Mouse (Mus musculus): ENCODE data around the gene Dis3l2. TPM values are rescaled to one million over a fixed set of nuclear protein-coding genes. Genes with fewer than 3 reads are reported as not detected.

Gene Dis3l2
- polyA plus RNA-seq, 1 experiment, result 22.6 TPM

DNA sequence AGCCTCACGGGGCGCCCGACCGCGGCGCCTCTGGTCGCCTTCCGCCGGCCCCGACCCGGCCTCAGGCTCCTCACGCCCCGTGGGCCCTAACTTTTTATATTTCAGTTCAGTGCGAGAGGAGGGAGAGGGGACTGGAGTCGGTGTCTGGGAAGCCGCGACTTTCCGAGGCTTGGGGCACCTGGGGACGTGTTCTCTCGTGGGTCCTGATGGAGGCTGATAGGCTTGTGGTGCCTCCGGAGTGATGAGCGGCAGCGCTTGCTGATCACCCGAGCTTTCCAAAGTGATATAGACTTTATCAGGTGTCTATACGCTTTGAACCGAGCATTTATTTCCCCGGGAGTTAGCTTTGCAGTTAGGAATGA lies 338 bp downstream of the Dis3l2 start:
- peaks cover 5% of the 10 kb centered on the region; the same call in 1 of the 2 replicates for H3K4me1 ChIP-seq (ENCODE audit: control insufficient read depth, insufficient read depth, low read length)
- under 1% methylated on average over 27 of the region's 27 CpGs for WGBS
- TF ChIP-seq POLR2A (IDR thresholded peaks at IDR 0.05; ENCODE audit: borderline replicate concordance, insufficient read depth, low read length), result no peak
- no peak for TF ChIP-seq CTCF (IDR thresholded peaks at IDR 0.05; ENCODE audit: borderline replicate concordance, insufficient read depth, low read depth, low read length)
- H3K27ac ChIP-seq (ENCODE audit: insufficient read depth, low read length), result peak overlapping the region; percentile 85
- DNase-seq, result no peak
- H3K4me3 ChIP-seq (replicated peaks; ENCODE audit: insufficient read depth, low read depth, low read length), result peak overlapping the region; percentile 96
- no peaks in the 10 kb centered on the region for H3K27me3 ChIP-seq (ENCODE audit: control insufficient read depth, insufficient read depth, low read length)

DNA sequence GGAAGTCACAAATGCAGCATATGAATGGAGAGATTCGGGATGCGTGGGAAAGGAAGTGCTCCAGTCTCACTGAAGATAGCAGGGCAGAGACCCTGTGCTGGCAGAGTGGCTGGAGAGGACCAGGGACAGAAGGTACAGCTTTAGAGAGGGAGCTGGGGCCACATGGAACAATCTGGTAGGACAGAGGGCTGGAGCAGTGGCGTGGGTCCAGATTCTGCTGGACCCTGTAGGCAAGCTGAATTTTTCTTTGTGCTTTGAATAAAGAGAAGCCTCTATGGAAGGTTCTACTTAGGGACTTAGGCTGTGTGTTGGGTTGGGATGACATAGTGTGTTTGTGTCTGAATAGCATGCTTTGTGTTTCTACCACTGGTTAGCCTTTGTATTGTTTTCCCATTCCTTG lies 1.9 kb downstream of the Dis3l2 start:
- Histone ChIP-seq H3K27me3 (ENCODE audit: control insufficient read depth, insufficient read depth, low read length) (no peaks in the 10 kb centered on the region), H3K4me1 (ENCODE audit: control insufficient read depth, insufficient read depth, low read length) (peaks cover 5% of the 10 kb centered on the region; the same call in 1 of the 2 replicates), H3K27ac (ENCODE audit: insufficient read depth, low read length) (no peak overlapping the region; the same call in 1 of the 2 replicates), H3K4me3 (replicated peaks; ENCODE audit: insufficient read depth, low read depth, low read length) (no peak overlapping the region)
- peak; percentile 15 to 17 for DNase-seq
- WGBS, result 59% methylated on average over 3 of the region's 3 CpGs
- TF ChIP-seq POLR2A (IDR thresholded peaks at IDR 0.05; ENCODE audit: borderline replicate concordance, insufficient read depth, low read length) (no peak), CTCF (IDR thresholded peaks at IDR 0.05; ENCODE audit: borderline replicate concordance, insufficient read depth, low read depth, low read length) (no peak)

DNA sequence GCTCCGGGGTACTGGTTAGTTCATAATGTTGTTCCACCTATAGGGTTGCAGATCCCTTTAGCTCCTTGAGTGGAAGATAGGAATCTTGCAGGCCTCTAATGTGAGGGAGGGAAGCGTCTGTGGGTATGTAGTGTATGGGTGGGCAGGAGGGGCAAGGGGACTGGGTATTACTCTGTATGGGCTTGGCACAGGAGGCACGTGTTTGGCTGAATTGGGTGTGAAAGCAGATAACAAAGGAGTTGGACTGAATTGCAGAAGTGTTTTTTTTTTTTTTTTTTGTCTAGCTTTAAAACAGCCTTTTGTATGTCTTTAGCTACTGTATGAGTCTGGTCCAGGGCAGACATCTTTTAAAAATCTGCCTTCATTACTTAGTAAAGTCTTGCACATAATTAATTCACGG lies 5.9 kb downstream of the Dis3l2 start:
- WGBS, result 84% methylated on average over 4 of the region's 4 CpGs
- no peak for DNase-seq
- no peak overlapping the region for H3K27ac ChIP-seq (ENCODE audit: insufficient read depth, low read length)

DNA sequence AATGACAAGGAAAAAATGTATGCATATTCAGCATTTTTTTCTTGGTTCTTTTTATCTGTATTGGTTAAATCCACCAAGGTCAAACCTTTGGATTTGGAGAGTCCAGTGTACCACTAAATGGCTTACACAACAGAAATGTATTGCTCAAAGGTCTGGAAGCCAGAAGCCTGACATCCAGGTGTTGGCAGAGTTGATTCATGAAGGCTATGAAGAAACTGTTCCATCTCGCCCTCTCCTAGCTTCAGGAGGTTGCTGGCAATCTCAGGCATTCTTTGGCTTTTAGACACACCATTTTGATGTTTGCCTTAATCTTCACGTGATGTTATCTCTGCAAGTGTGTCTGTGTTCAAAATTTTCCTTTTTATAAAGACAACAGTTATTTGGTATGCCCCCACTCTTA lies 8.4 kb downstream of the Dis3l2 start:
- no peak overlapping the region for H3K4me3 ChIP-seq (replicated peaks; ENCODE audit: insufficient read depth, low read depth, low read length)
- no peaks in the 10 kb centered on the region for H3K4me1 ChIP-seq (ENCODE audit: control insufficient read depth, insufficient read depth, low read length)
- TF ChIP-seq CTCF (IDR thresholded peaks at IDR 0.05; ENCODE audit: borderline replicate concordance, insufficient read depth, low read depth, low read length), result no peak
- TF ChIP-seq POLR2A (IDR thresholded peaks at IDR 0.05; ENCODE audit: borderline replicate concordance, insufficient read depth, low read length), result no peak
- H3K27ac ChIP-seq (ENCODE audit: insufficient read depth, low read length), result no peak overlapping the region
- 93% methylated on average over 2 of the region's 2 CpGs for WGBS
- DNase-seq, result no peak
- no peaks in the 10 kb centered on the region for H3K27me3 ChIP-seq (ENCODE audit: control insufficient read depth, insufficient read depth, low read length)

More for the DNA sequence above, 5.9 kb downstream of the Dis3l2 start:
- Histone ChIP-seq H3K4me3 (replicated peaks; ENCODE audit: insufficient read depth, low read depth, low read length) (no peak overlapping the region), H3K4me1 (ENCODE audit: control insufficient read depth, insufficient read depth, low read length) (0 out of 2 replicates have a peak, but pooled peaks cover 2% of the 10 kb centered on the region), H3K27me3 (ENCODE audit: control insufficient read depth, insufficient read depth, low read length) (no peaks in the 10 kb centered on the region)
- TF ChIP-seq CTCF (IDR thresholded peaks at IDR 0.05; ENCODE audit: borderline replicate concordance, insufficient read depth, low read depth, low read length) (no peak), POLR2A (IDR thresholded peaks at IDR 0.05; ENCODE audit: borderline replicate concordance, insufficient read depth, low read length) (no peak)

DNA sequence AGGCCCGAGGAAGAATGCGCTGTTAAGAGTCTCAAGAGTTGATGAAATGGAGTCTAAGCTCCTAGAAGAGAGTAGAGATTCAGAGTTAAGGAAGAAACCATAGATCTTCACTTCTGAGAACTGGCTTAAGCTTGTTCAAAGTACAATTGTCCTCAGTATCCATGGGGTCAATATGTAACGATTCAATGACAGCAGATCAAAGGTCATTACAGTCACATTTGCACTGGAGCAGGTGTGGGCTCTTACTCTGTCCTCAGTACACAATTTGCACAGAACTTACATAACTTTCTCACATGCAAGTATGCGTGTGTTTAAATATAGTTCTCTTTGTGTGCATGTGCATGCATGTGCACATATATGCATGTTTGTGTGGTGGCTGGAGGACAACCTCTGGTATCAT lies 9.4 kb downstream of the Dis3l2 start:
- no peak for DNase-seq
- H3K4me3 ChIP-seq (replicated peaks; ENCODE audit: insufficient read depth, low read depth, low read length), result no peak overlapping the region
- TF ChIP-seq POLR2A (IDR thresholded peaks at IDR 0.05; ENCODE audit: borderline replicate concordance, insufficient read depth, low read length), result no peak
- TF ChIP-seq CTCF (IDR thresholded peaks at IDR 0.05; ENCODE audit: borderline replicate concordance, insufficient read depth, low read depth, low read length), result no peak

DNA sequence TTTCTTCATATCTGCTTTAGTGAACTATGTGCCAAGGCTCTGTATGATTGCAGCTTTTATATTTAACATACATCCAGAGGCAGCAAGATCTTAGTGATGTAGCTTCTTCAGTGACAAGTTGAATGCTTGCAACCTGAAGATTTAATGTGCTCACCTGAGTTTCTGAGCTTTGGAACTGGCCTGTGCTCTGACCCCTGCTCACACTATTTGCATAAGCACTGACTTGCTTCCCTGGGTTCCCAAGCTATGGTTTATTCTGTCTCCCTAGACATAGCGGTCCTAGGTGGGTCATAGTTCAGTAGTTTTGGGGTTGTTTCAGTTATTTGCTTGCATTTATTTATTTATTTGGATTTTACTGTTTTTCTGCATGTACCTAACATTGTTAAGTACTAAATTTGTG lies 14.6 kb downstream of the Dis3l2 start:
- no peaks in the 10 kb centered on the region for H3K27me3 ChIP-seq (ENCODE audit: control insufficient read depth, insufficient read depth, low read length)
- H3K4me3 ChIP-seq (replicated peaks; ENCODE audit: insufficient read depth, low read depth, low read length), result no peak overlapping the region
- no peak overlapping the region for H3K27ac ChIP-seq (ENCODE audit: insufficient read depth, low read length)
- 100% methylated on average over 1 of the region's 1 CpGs for WGBS
- no peak for DNase-seq
- TF ChIP-seq POLR2A (IDR thresholded peaks at IDR 0.05; ENCODE audit: borderline replicate concordance, insufficient read depth, low read length) (no peak), CTCF (IDR thresholded peaks at IDR 0.05; ENCODE audit: borderline replicate concordance, insufficient read depth, low read depth, low read length) (no peak)
- H3K4me1 ChIP-seq (ENCODE audit: control insufficient read depth, insufficient read depth, low read length), result no peaks in the 10 kb centered on the region

More for the DNA sequence above, 9.4 kb downstream of the Dis3l2 start:
- Histone ChIP-seq H3K4me1 (ENCODE audit: control insufficient read depth, insufficient read depth, low read length) (no peaks in the 10 kb centered on the region), H3K27ac (ENCODE audit: insufficient read depth, low read length) (no peak overlapping the region), H3K27me3 (ENCODE audit: control insufficient read depth, insufficient read depth, low read length) (no peaks in the 10 kb centered on the region)
- WGBS, result 97% methylated on average over 4 of the region's 4 CpGs

DNA sequence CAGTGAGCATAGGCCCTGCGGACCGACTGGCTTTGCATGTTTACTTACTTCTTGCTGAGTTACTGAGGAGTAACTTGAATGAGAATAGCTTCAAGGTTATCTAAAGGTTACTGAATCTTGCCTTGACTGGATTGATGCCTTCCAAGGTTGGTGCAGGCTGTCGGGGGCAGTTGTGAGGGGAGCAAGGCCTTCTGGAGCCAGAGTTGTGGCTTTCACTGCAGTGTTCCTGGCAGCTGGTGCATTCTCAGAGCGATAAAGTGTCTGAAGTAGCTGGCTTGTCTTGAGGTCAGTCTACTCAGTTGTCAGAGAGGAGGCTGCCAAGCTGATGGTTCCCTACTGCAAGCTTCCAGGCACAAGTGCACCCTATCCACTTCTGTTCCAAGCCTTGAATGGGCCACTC lies 15.8 kb downstream of the Dis3l2 start:
- TF ChIP-seq CTCF (IDR thresholded peaks at IDR 0.05; ENCODE audit: borderline replicate concordance, insufficient read depth, low read depth, low read length) (no peak), POLR2A (IDR thresholded peaks at IDR 0.05; ENCODE audit: borderline replicate concordance, insufficient read depth, low read length) (no peak)
- Histone ChIP-seq H3K27me3 (ENCODE audit: control insufficient read depth, insufficient read depth, low read length) (no peaks in the 10 kb centered on the region), H3K4me1 (ENCODE audit: control insufficient read depth, insufficient read depth, low read length) (no peaks in the 10 kb centered on the region), H3K27ac (ENCODE audit: insufficient read depth, low read length) (no peak overlapping the region), H3K4me3 (replicated peaks; ENCODE audit: insufficient read depth, low read depth, low read length) (no peak overlapping the region)
- 74% methylated on average over 4 of the region's 4 CpGs for WGBS
- DNase-seq, result no peak

DNA sequence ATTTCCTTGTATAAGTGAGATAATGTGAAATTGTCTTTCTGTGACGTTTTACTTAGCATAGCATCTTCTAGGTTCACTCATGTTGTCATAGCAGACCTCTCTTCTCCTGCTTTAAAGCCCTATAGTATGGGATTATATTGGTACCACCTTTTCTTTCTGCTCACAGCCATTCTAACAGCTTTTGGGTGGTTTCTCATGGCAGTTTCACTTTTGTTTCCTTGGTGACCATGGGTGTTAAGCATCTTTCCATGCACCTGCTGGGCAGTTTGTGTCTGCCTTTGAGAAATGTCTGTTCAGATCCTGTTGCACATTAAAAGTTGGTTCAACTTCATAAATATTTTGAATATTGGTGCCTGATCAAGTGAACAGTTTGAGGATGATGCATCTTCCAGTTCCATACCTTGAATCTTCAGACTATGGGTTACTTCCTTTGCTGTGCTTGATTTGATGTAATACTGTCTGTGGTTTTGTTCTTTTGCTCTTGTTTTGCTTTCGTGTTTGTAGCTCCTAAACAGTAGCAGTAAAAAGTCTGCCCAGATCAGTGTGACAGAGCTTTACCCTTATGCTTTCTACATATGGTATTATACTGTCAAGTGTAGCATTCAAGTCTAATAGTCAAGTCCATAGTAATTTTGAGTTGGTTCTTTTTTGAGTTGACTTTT lies 29.7 kb downstream of the Dis3l2 start:
- Histone ChIP-seq H3K4me3 (replicated peaks; ENCODE audit: insufficient read depth, low read depth, low read length) (no peak overlapping the region), H3K27ac (ENCODE audit: insufficient read depth, low read length) (no peak overlapping the region), H3K4me1 (ENCODE audit: control insufficient read depth, insufficient read depth, low read length) (no peaks in the 10 kb centered on the region), H3K27me3 (ENCODE audit: control insufficient read depth, insufficient read depth, low read length) (no peaks in the 10 kb centered on the region)
- TF ChIP-seq POLR2A (IDR thresholded peaks at IDR 0.05; ENCODE audit: borderline replicate concordance, insufficient read depth, low read length), result no peak
- no peak for TF ChIP-seq CTCF (IDR thresholded peaks at IDR 0.05; ENCODE audit: borderline replicate concordance, insufficient read depth, low read depth, low read length)
- no peak for DNase-seq
- WGBS, result 82% methylated on average over 2 of the region's 2 CpGs

Measured in cerebellum, adult 2 months (tissue).